Mouse (Mus musculus) hindbrain, embryonic 12.5 days (tissue): ENCODE data around the gene Fat1. TPM values are rescaled to one million over a fixed set of nuclear protein-coding genes. Genes with fewer than 3 reads are reported as not detected.

Experiments
- ATAC-seq: fragments of 200-750 bp; cut with Nextera tagmentation; 2 replicates; pipeline ENCODE4 v1.8.0; 2017; ENCODE audit warnings: moderate TSS enrichment; ENCODE audit not compliant: low FRiP score
- H3K27ac ChIP-seq: fragments of 300-500 bp; sonication (generic); 2 replicates; pipeline ENCODE4 v1.5.1; 2016; ENCODE audit warnings: mild to moderate bottlenecking
- H3K27me3 ChIP-seq: fragments of 300-500 bp; sonication (generic); 2 replicates; pipeline ENCODE4 v1.6.1; 2016; ENCODE audit warnings: mild to moderate bottlenecking
- H3K36me3 ChIP-seq: fragments of 300-500 bp; sonication (generic); 2 replicates; pipeline ENCODE4 v1.6.1; 2016; ENCODE audit warnings: mild to moderate bottlenecking
- H3K4me1 ChIP-seq: fragments of 300-500 bp; sonication (generic); 2 replicates; pipeline ENCODE4 v1.6.1; 2016
- H3K4me2 ChIP-seq: fragments of 300-500 bp; sonication (generic); replicated peaks from 2 replicates; pipeline ENCODE4 v1.6.1; 2016; ENCODE audit warnings: mild to moderate bottlenecking
- H3K4me3 ChIP-seq: fragments of 300-500 bp; sonication (generic); 2 replicates; pipeline ENCODE4 v1.5.1; 2016; ENCODE audit warnings: mild to moderate bottlenecking
- H3K9ac ChIP-seq: fragments of 300-500 bp; sonication (generic); 2 replicates; pipeline ENCODE4 v1.6.1; 2016; ENCODE audit warnings: mild to moderate bottlenecking, moderate library complexity
- H3K9me3 ChIP-seq: fragments of 300-500 bp; sonication (generic); replicated peaks from 2 replicates; pipeline ENCODE4 v1.6.1; 2016; ENCODE audit warnings: mild to moderate bottlenecking
- WGBS: fragments of 180-500 bp; shearing (Covaris S2); methylation state at CpG from one replicate; pipeline ENCODE4 v1.1.7; 2016; 5-methylcytosine and 5-hydroxymethylcytosine counted together
- polyA plus RNA-seq: library from polyadenylated mRNA; unstranded; fragments of >200 nt; fragmentation: Nextera tagmentation; extraction: Ambion mirVana; gene quantifications from 2 replicates; pipeline ENCODE4 v1.2.1, GENCODE M21; 2016

Gene Fat1
- polyA plus RNA-seq = 19.6 and 24.3 TPM in 2 replicates

DNA sequence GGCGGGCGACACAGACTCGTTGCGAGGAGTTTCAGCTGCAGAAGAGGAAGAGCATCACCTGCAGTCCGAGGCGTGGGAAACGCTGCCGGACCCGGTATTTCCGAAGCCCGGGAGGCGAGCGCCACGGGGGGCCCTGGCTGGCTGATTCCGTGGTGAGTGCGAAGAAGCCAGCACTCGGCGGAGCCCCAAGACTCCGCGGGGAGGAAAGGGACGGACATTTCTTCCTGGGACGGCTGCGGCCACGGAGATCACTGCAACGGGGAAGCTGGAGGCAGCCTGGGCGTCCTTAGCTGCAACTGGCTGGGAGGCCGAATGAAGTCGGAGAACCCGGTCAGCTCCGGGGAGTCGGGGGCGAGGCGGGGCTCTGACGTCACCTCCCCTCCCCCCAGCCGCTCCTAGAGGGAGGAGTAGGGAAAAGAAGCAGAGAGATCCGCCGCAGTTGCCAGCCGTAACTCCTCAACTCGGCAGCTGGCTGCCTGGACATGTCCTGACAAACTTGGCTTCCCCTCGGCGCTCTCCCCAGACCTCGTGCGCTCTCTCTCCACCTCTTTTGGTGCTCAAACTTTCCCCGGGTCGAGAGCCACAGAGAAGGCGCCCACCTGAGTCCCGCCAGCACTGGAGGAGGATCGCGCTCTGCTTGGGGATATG lies at the start of gene Fat1:
TSS of gene Fat1 (plus strand) at position 598 of the 648 bp plus-strand sequence.
- Histone ChIP-seq H3K27me3 (no peaks in the 10 kb centered on the region), H3K36me3 (no peaks in the 10 kb centered on the region), H3K9ac (peak within 1 kb of the TSS; percentile 67), H3K4me3 (peak within 1 kb of the TSS; percentile 69), H3K9me3 (no peaks in the 10 kb centered on the region), H3K4me2 (peak within 1 kb of the TSS; percentile 84), H3K4me1 (peaks cover 7% of the 10 kb centered on the region), H3K27ac (peak within 1 kb of the TSS; percentile 82)
- peak; percentile 59 for ATAC-seq
- WGBS = under 1% methylated on average over 49 of the region's 49 CpGs

DNA sequence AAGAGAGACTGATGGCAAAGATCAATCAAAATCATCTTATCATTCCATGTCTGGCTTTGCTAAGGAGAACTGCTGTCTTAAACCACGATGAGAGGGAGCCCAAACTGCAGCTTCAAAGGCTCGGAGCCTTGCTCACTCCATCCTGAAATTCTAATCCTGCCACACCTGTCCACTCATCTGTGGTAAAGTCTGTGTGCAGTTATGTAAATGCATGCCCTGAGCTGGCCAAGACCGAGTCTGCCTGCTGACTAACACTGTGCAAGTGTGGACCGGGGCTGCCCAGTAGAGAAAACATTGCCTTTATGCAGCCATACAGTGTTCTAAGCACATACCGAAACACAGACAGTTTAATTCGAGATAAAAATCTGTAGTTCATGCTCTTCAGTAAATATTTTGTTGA lies 40.6 kb upstream of the Fat1 start:
- no peaks in the 10 kb centered on the region for H3K9me3 ChIP-seq
- H3K9ac ChIP-seq = no peak overlapping the region
- no peaks in the 10 kb centered on the region for H3K36me3 ChIP-seq
- ATAC-seq = no peak
- 77% methylated on average over 6 of the region's 6 CpGs for WGBS
- no peak overlapping the region for H3K4me3 ChIP-seq
- H3K4me1 ChIP-seq = peaks cover 6% of the 10 kb centered on the region; the same call in 1 of the 2 replicates
- H3K4me2 ChIP-seq = no peak overlapping the region
- no peak overlapping the region for H3K27ac ChIP-seq
- no peaks in the 10 kb centered on the region for H3K27me3 ChIP-seq

DNA sequence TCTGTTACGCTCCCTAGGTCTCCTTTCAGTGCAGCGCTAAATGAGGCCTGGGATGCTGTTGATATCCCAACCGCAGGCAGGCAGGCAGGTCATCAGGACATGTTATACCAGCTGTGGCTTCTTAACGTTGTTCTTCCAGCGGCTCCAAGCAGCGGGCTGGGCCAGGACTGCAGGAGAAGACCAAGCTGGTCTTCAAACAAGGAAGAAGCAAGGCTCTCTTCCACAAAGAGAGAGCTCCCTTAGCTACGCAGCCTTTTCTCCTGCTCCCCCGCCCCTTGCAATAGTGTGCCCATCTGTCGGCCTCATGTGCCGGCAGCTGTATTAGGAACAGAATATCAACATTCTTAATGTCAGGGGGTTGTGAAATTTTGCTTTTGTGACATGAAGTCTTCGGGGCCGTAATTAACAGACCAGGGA lies 35.7 kb upstream of the Fat1 start:
- H3K9me3 ChIP-seq = no peaks in the 10 kb centered on the region
- 43% methylated on average over 12 of the region's 12 CpGs for WGBS
- H3K4me3 ChIP-seq = no peak overlapping the region
- H3K27me3 ChIP-seq = no peaks in the 10 kb centered on the region
- ATAC-seq = peak; percentile 46; the same call in 1 of the 2 replicates
- 0 out of 2 replicates have a peak overlapping the region, but pooled peaks have one; percentile 0 for H3K4me2 ChIP-seq
- peaks cover 9% of the 10 kb centered on the region; the same call in 1 of the 2 replicates for H3K4me1 ChIP-seq
- H3K27ac ChIP-seq = no peak overlapping the region
- H3K36me3 ChIP-seq = no peaks in the 10 kb centered on the region
- H3K9ac ChIP-seq = no peak overlapping the region

DNA sequence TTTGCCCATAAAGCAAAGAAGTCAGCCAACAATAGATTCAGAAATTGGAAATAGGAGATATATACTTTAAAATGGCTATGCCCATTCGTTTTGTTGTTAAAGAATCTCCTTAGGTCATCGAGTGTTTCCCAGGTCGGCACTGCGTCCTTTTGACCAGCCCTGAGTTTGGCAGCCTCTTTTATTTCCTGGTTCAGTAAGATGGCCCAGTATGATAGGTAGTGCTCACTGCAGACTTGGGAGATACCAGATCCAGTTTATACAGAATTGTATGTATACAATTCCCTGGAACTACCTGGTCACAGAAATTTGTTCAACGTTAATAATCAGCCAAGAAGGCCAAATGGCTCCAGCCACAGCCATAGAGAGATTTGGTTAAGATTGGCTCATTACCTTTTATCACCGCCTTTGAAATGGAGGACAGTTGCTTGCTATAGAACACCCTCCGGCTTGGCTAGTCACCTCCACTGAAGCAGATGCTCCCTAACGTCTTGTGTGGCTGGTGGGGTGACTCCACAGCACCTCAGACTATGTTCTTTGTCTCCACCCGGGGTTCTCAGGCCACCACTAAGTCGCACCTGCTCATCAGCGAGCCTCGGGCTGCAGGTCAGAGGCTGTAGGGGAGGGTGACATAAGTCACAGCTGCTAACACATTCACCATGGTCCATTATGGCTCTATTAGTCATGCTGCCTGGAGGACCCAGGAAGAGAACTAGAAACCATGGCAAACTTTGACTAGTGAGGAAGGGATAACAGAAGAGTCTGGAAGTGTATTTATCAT lies 23.9 kb upstream of the Fat1 start:
- no peak overlapping the region for H3K4me3 ChIP-seq
- H3K27me3 ChIP-seq = no peaks in the 10 kb centered on the region
- H3K27ac ChIP-seq = no peak overlapping the region
- no peaks in the 10 kb centered on the region for H3K36me3 ChIP-seq
- no peaks in the 10 kb centered on the region for H3K9me3 ChIP-seq
- ATAC-seq = no peak
- no peaks in the 10 kb centered on the region for H3K4me1 ChIP-seq
- WGBS = 79% methylated on average over 12 of the region's 12 CpGs
- H3K9ac ChIP-seq = no peak overlapping the region
- no peak overlapping the region for H3K4me2 ChIP-seq

DNA sequence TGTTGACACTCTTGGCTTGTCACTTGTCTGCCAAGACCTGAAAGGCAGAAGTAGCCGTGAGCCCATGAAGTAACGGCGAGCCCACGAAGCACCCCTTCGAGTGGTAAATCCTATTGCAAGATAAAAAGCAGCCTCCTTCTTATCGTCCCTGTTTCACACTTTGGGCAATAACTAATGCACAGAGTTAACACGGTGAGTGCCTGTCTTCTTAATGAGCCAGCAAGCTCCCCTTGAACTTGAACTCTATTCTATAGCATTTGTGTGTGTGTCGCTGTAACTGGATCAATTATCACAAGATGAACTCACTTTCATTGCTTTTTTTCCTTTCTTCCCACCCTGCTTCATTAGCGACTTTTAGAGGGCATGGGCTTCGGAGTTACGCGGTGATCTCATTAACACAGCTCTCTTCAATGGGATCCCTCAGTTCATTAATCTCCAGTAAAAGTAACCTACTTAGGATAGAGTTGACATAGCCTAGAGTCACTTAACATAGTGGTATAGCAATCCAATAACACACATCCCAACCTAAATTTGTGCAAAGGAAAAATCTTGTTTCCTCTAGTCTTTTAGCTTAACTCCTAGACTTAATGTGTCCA lies 15.7 kb upstream of the Fat1 start:
- WGBS = 92% methylated on average over 12 of the region's 12 CpGs
- H3K36me3 ChIP-seq = no peaks in the 10 kb centered on the region
- H3K9me3 ChIP-seq = no peaks in the 10 kb centered on the region

DNA sequence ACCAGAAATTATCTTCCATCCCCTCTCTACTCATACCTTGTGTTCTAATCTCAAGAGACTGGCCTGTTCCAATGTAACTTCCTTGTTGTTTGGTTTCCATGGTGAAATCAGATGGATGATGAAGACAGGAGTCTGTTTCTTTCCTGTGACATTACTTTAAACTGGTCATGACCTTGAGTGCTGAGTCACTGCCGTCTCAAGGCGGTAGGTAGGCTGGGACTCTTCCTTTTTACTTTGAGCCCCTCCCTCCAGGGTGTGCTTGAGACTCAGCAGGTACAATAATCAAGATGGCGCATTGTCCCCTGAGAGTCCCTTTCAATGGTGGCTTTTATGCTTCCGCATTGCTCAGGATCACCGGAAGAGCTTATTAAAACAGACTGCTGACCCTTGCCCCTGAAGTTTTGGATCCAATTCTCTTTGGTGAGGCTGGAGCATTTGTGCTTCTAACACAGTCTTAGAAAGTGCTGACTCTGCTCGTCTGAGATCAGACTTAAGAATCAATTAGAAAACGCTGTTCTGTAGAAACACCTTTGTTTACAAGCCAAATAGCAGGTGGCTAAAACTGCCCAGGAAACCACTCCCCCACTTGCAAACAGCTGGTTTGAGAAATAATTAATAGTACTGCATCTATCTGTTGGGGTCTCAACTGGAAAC lies 14.7 kb upstream of the Fat1 start:
- Histone ChIP-seq H3K27ac (no peak overlapping the region), H3K4me2 (no peak overlapping the region), H3K4me1 (no peaks in the 10 kb centered on the region), H3K36me3 (no peaks in the 10 kb centered on the region), H3K27me3 (no peaks in the 10 kb centered on the region), H3K9ac (no peak overlapping the region), H3K9me3 (no peaks in the 10 kb centered on the region), H3K4me3 (no peak overlapping the region)
- 68% methylated on average over 7 of the region's 7 CpGs for WGBS
- no peak for ATAC-seq

More for the DNA sequence above, 15.7 kb upstream of the Fat1 start:
- no peak for ATAC-seq
- no peak overlapping the region for H3K4me2 ChIP-seq
- H3K27ac ChIP-seq = no peak overlapping the region
- no peaks in the 10 kb centered on the region for H3K4me1 ChIP-seq
- H3K9ac ChIP-seq = no peak overlapping the region
- no peaks in the 10 kb centered on the region for H3K27me3 ChIP-seq
- H3K4me3 ChIP-seq = no peak overlapping the region

DNA sequence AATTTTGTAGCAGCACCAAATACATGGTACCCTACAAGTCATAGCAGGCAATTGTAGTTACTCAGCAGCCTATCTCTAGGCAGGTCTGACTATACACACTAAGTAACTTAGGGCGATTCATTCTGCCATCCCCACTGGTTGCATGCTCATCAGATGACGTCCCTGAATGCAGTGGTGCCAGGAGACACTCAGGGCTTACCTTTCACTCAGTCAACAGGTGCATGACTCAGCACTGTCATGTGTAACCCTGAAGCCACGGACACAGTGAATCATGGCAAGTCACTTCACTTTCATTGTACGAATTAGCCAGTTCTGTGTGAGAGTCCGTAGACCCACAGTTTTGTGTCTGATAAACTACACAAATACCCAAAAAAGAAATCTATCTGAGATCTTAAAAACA lies 10.3 kb upstream of the Fat1 start:
- Histone ChIP-seq H3K4me3 (no peak overlapping the region), H3K27me3 (no peaks in the 10 kb centered on the region), H3K9ac (no peak overlapping the region), H3K4me1 (no peaks in the 10 kb centered on the region), H3K36me3 (no peaks in the 10 kb centered on the region), H3K27ac (no peak overlapping the region), H3K4me2 (no peak overlapping the region), H3K9me3 (0 out of 2 replicates have a peak, but pooled peaks cover 2% of the 10 kb centered on the region)
- WGBS = 86% methylated on average over 5 of the region's 5 CpGs
- no peak for ATAC-seq

DNA sequence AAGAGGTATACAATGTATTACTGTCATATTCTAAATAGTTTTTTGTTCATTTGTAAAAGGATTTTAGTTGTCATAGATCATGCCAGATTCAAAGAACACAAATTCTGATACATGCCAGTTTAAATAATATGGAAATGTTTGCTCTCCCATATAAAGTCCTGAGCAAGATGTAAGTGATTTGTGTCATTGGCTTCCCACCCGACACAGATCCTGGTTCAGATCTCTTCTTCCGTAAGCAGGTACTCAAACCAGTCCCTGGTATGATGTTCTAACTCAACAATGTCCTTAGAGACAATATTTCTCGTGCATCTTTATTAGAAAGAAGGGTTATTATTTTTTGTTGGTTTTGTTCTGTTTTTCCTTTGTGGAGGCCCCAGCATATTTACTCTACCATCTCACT lies 5.2 kb upstream of the Fat1 start:
- Histone ChIP-seq H3K4me1 (peaks cover 3% of the 10 kb centered on the region; the same call in 1 of the 2 replicates), H3K27ac (no peak overlapping the region), H3K9ac (no peak overlapping the region), H3K9me3 (0 out of 2 replicates have a peak, but pooled peaks cover 2% of the 10 kb centered on the region), H3K27me3 (no peaks in the 10 kb centered on the region), H3K36me3 (no peaks in the 10 kb centered on the region), H3K4me3 (no peak overlapping the region), H3K4me2 (no peak overlapping the region)
- ATAC-seq = no peak
- WGBS = 85% methylated on average over 3 of the region's 3 CpGs

DNA sequence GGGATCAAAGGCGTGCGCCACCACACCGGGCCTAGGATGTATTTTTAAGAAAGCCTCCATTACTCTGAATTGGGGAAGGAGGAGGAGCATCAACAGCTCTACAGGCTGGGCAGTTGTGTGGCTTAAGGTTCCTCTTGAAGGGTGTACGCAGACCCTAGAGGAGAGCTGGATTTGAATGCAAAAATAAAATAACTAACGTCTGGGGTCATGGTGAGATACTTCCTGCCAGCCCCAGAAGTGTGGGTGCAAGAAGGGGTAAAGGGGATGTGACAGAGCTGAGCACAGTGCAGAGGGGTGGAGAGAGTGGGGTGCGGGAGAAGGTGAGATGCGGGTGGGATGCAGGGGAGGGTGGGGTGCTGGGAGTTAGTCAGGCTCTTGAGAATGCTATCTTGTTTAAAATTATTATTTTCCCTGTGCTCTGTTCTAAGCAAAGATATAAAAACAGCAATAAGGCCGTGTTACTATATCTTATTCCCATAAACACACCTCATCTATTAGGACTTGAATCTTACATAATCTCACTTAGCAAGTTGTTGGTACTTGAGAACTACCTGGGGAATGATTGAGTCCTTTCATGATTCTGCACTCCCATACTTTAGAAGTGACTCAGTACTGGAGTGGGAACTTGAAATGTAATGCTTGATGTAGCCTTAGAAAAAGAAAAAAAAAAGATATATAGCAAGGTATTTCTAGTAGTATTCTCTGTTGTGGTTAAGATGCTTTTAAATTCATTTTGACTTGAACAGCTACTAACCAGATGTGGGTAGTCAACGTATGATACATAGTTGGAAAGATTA lies 2.5 kb upstream of the Fat1 start:
- H3K9ac ChIP-seq = no peak overlapping the region
- H3K27ac ChIP-seq = no peak overlapping the region
- no peak for ATAC-seq
- H3K27me3 ChIP-seq = no peaks in the 10 kb centered on the region
- H3K4me1 ChIP-seq = peaks cover 3% of the 10 kb centered on the region; the same call in 1 of the 2 replicates
- H3K9me3 ChIP-seq = 0 out of 2 replicates have a peak, but pooled peaks cover 2% of the 10 kb centered on the region
- H3K36me3 ChIP-seq = no peaks in the 10 kb centered on the region
- H3K4me2 ChIP-seq = no peak overlapping the region
- 91% methylated on average over 9 of the region's 9 CpGs for WGBS
- no peak overlapping the region for H3K4me3 ChIP-seq

DNA sequence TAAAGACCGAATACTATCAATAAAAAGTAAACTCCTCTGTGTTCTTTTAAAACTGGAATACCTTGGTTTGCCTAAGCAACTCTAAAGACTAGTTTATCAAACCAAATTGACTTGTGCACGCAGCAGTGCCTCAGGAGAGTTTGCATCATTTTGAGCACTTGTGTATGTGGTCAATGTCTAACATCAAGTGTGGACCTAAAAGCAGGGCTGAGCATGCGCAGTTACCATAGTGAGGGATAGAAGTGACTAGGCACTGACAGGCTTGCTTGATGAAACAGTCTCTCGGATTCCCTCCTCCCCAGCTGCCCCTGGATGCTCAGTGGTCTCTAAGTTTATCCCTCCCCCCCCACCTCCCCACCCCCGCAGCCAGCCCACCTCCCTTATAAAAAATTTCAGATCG lies 1.8 kb upstream of the Fat1 start:
- Histone ChIP-seq H3K9me3 (0 out of 2 replicates have a peak, but pooled peaks cover 2% of the 10 kb centered on the region), H3K4me2 (peak overlapping the region; percentile 84), H3K4me3 (0 out of 2 replicates have a peak overlapping the region, but pooled peaks have one; percentile 1), H3K36me3 (no peaks in the 10 kb centered on the region), H3K4me1 (peaks cover 3% of the 10 kb centered on the region; the same call in 1 of the 2 replicates), H3K9ac (no peak overlapping the region), H3K27me3 (no peaks in the 10 kb centered on the region), H3K27ac (no peak overlapping the region)
- ATAC-seq = no peak
- WGBS = 44% methylated on average over 6 of the region's 6 CpGs

DNA sequence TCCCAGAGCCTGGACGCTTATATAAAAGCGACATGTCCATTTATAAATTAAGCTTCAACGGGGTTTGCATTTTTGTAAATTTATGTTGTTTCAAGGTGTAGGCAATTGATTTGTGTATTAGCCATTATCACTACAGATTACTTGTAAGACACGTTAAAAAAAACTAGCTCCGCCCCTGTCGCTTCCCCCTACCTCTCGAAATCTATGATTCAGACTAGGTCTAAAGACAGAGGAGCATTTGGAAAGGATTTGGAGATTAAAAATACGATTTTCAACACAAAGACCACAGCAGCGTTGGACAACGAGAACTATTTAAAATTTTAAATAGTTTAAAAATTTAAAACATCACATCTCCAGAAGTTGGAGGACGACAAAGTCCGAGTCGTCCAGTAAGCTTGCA lies 831 bp upstream of the Fat1 start:
- H3K4me3 ChIP-seq = peak overlapping the region; percentile 69
- H3K27ac ChIP-seq = peak overlapping the region; percentile 82
- H3K9ac ChIP-seq = peak overlapping the region; percentile 67
- H3K27me3 ChIP-seq = no peaks in the 10 kb centered on the region
- H3K36me3 ChIP-seq = no peaks in the 10 kb centered on the region
- H3K4me2 ChIP-seq = peak overlapping the region; percentile 84
- no peak for ATAC-seq
- peaks cover 3% of the 10 kb centered on the region; the same call in 1 of the 2 replicates for H3K4me1 ChIP-seq
- 2% methylated on average over 13 of the region's 13 CpGs for WGBS
- H3K9me3 ChIP-seq = no peaks in the 10 kb centered on the region
